Mouse (Mus musculus): ENCODE results near the gene Rps27l. TPM values are rescaled to one million over a fixed set of nuclear protein-coding genes. Genes with fewer than 3 reads are reported as not detected.

Gene Rps27l
- total and polyA plus RNA-seq, 3 experiments, result 469 to 502 TPM; not detected in 1

- Histone ChIP-seq H3K9me3 (replicated peaks; ENCODE audit: insufficient read depth, low read length) (no peaks in the 10 kb centered on the region), H3K4me3 (ENCODE audit: control insufficient read depth in 1 of 2, insufficient read depth in 1 of 2, low read depth in 2 of 2, low read length in 2 of 2) (no peak overlapping the region), H3K27ac (ENCODE audit: control insufficient read depth, low read depth, low read length) (no peak overlapping the region), H3K27me3 (ENCODE audit: control insufficient read depth in 1 of 2, insufficient read depth in 2 of 2, low read length in 2 of 2) (no peaks in the 10 kb centered on the region), H3K79me2 (ENCODE audit: control insufficient read depth, insufficient read depth, low read length, poor library complexity) (no peaks in the 10 kb centered on the region), H3K36me3 (ENCODE audit: control insufficient read depth in 1 of 2, insufficient read depth in 2 of 2, low read length in 2 of 2) (no peaks in the 10 kb centered on the region; a peak in 1 of 4 replicates), H3K4me1 (ENCODE audit: control insufficient read depth in 1 of 2, insufficient read depth in 2 of 2, low read length in 2 of 2) (no peaks in the 10 kb centered on the region), H3K9ac (ENCODE audit: control insufficient read depth, low read depth, low read length, poor library complexity, severe bottlenecking) (no peak overlapping the region)
- TF ChIP-seq USF1 (IDR thresholded peaks at IDR 0.05; ENCODE audit: low read depth, low read length) (no peak), MYB (IDR thresholded peaks at IDR 0.05; ENCODE audit: low read depth, low read length) (no peak), ZC3H11A (IDR thresholded peaks at IDR 0.05; ENCODE audit: low read depth, low read length) (no peak), CTCF (IDR thresholded peaks at IDR 0.05 in 2 of 3, conservative IDR thresholded peaks at IDR 0.05 in 1 of 3; ENCODE audit: control insufficient read depth in 1 of 3, insufficient read depth in 1 of 3, low read depth in 2 of 3, low read length in 3 of 3, poor library complexity in 1 of 3, severe bottlenecking in 1 of 3) (no peak), EP300 (IDR thresholded peaks at IDR 0.05; ENCODE audit: low read depth in 1 of 2, low read length in 2 of 2) (no peak), TBP (IDR thresholded peaks at IDR 0.05; ENCODE audit: low read depth, low read length) (no peak), SMC3 (IDR thresholded peaks at IDR 0.05; ENCODE audit: low read depth, low read length) (no peak), KAT2A (conservative IDR thresholded peaks at IDR 0.05; ENCODE audit: low read depth, low read length) (no peak), BHLHE40 (IDR thresholded peaks at IDR 0.05; ENCODE audit: borderline replicate concordance, low read depth, low read length) (no peak), USF2 (IDR thresholded peaks at IDR 0.05; ENCODE audit: borderline replicate concordance in 1 of 2, insufficient read depth in 1 of 2, low read depth in 1 of 2, low read length in 2 of 2) (no peak), ZKSCAN1 (IDR thresholded peaks at IDR 0.05; ENCODE audit: low read depth, low read length) (no peak), UBTF (IDR thresholded peaks at IDR 0.05; ENCODE audit: borderline replicate concordance, insufficient read depth, low read depth, low read length) (no peak), ZNF384 (IDR thresholded peaks at IDR 0.05; ENCODE audit: low read depth, low read length) (no peak), JUND (IDR thresholded peaks at IDR 0.05; ENCODE audit: low read depth, low read length) (no peak), MXI1 (IDR thresholded peaks at IDR 0.05; ENCODE audit: low read depth, low read length) (no peak), ZMIZ1 (IDR thresholded peaks at IDR 0.05; ENCODE audit: low read depth, low read length) (no peak), GATA1 (IDR thresholded peaks at IDR 0.05; ENCODE audit: low read depth, low read length) (no peak), POLR2AphosphoS2 (IDR thresholded peaks at IDR 0.05; ENCODE audit: low read length) (no peak), RCOR1 (IDR thresholded peaks at IDR 0.05; ENCODE audit: low read depth, low read length) (no peak)
- DNase-seq (ENCODE audit: low read depth, low spot score), result no peak
Observed at GRCm38 (mm10) chr9:66961478-66961877, 15.6 kb downstream of the Rps27l start.

GRCm38 (mm10) chr9:66967492-66967891 lies 21.6 kb downstream of the Rps27l start:
- Histone ChIP-seq H3K27me3 (ENCODE audit: control insufficient read depth in 1 of 2, insufficient read depth in 2 of 2, low read length in 2 of 2) (no peaks in the 10 kb centered on the region), H3K36me3 (ENCODE audit: control insufficient read depth in 1 of 2, insufficient read depth in 2 of 2, low read length in 2 of 2) (no peaks in the 10 kb centered on the region; a peak in 2 of 4 replicates), H3K9ac (ENCODE audit: control insufficient read depth, low read depth, low read length, poor library complexity, severe bottlenecking) (no peak overlapping the region), H3K9me3 (replicated peaks; ENCODE audit: insufficient read depth, low read length) (no peaks in the 10 kb centered on the region), H3K4me3 (ENCODE audit: control insufficient read depth in 1 of 2, insufficient read depth in 1 of 2, low read depth in 2 of 2, low read length in 2 of 2) (no peak overlapping the region), H3K79me2 (ENCODE audit: control insufficient read depth, insufficient read depth, low read length, poor library complexity) (no peaks in the 10 kb centered on the region), H3K27ac (ENCODE audit: control insufficient read depth, low read depth, low read length) (no peak overlapping the region), H3K4me1 (ENCODE audit: control insufficient read depth in 1 of 2, insufficient read depth in 2 of 2, low read length in 2 of 2) (no peaks in the 10 kb centered on the region)
- no peak for DNase-seq (ENCODE audit: low read depth, low spot score)
- no peak for TF ChIP-seq CTCF (IDR thresholded peaks at IDR 0.05 in 2 of 3, conservative IDR thresholded peaks at IDR 0.05 in 1 of 3; ENCODE audit: control insufficient read depth in 1 of 3, insufficient read depth in 1 of 3, low read depth in 2 of 3, low read length in 3 of 3, poor library complexity in 1 of 3, severe bottlenecking in 1 of 3)
- TF ChIP-seq E2F4 (IDR thresholded peaks at IDR 0.05; ENCODE audit: borderline replicate concordance, low read depth, low read length), result no peak
- TF ChIP-seq SIN3A (IDR thresholded peaks at IDR 0.05; ENCODE audit: low read length), result no peak
- no peak for TF ChIP-seq ELF1 (IDR thresholded peaks at IDR 0.05; ENCODE audit: low read depth, low read length)
- no peak for TF ChIP-seq JUND (IDR thresholded peaks at IDR 0.05; ENCODE audit: low read depth, low read length)
- no peak for TF ChIP-seq KAT2A (conservative IDR thresholded peaks at IDR 0.05; ENCODE audit: low read depth, low read length)
- no peak for TF ChIP-seq GABPA (IDR thresholded peaks at IDR 0.05; ENCODE audit: low read depth, low read length)
- TF ChIP-seq MAX (IDR thresholded peaks at IDR 0.05; ENCODE audit: low read length), result no peak
- TF ChIP-seq ZC3H11A (IDR thresholded peaks at IDR 0.05; ENCODE audit: low read depth, low read length), result no peak
- TF ChIP-seq MYB (IDR thresholded peaks at IDR 0.05; ENCODE audit: low read depth, low read length), result no peak
- no peak for TF ChIP-seq USF1 (IDR thresholded peaks at IDR 0.05; ENCODE audit: low read depth, low read length)
- no peak for TF ChIP-seq NELFE (IDR thresholded peaks at IDR 0.05; ENCODE audit: low read depth, low read length)
- TF ChIP-seq NRF1 (IDR thresholded peaks at IDR 0.05; ENCODE audit: insufficient read depth, low read depth, low read length, poor library complexity, severe bottlenecking), result no peak
- no peak for TF ChIP-seq SMC3 (IDR thresholded peaks at IDR 0.05; ENCODE audit: low read depth, low read length)
- TF ChIP-seq CHD1 (IDR thresholded peaks at IDR 0.05; ENCODE audit: low read depth, low read length), result no peak
- no peak for TF ChIP-seq RCOR1 (IDR thresholded peaks at IDR 0.05; ENCODE audit: low read depth, low read length)
- TF ChIP-seq TCF12 (IDR thresholded peaks at IDR 0.05; ENCODE audit: low read depth, low read length), result no peak
- TF ChIP-seq MEF2A (IDR thresholded peaks at IDR 0.05; ENCODE audit: extremely low read depth, insufficient replicate concordance, low read depth, low read length, poor library complexity, severe bottlenecking), result no peak
- TF ChIP-seq MAFK (IDR thresholded peaks at IDR 0.05; ENCODE audit: borderline replicate concordance, low read depth, low read length), result no peak

Measured in MEL (cell line).